Mouse (Mus musculus) adrenal gland, postnatal 4 days (tissue): ENCODE results near the gene Eya2. TPM values are rescaled to one million over a fixed set of nuclear protein-coding genes. Genes with fewer than 3 reads are reported as not detected.

Source experiments
- DNase-seq, 2 experiments: peaks; one replicate each; pipeline ENCODE4 v3.0.0; 2021 to 2022; ENCODE audit warnings: low spot score in 2 of 2, mixed read lengths in 2 of 2
- total RNA-seq, 2 experiments: library from RNA; stranded (reverse); gene quantifications; 2 replicates each; pipeline ENCODE4 v1.2.3; 2021

The Eya2 gene
- total RNA-seq, 2 experiments from 2014 or later, result 4.2 to 6.1 TPM

GRCm38 (mm10) chr2:165593763-165594162, 1.1 kb upstream of the Eya2 start:
- DNase-seq, result no peak

DNA sequence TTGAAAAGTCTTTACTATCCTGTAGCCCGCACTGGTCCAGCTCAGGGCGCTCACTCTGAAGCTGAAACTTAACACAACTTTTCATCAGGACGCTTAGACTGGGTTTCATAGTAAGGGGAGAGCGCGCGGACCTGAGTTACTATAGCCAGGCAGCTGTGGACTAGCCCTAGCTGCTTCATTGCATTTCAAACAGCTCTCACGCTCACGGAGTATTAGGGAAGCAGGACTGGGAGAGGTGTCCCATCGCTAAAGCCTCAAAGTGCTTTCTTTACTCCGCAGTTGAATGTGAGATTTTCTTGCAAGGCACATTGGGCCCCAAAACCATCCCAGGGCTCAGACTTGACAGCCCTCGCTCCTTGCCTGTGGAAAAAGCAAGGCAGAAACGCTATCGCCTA, 841 bp downstream of the Eya2 start:
- DNase-seq, result no peak

GRCm38 (mm10) chr2:165596141-165596540, 1.3 kb downstream of the Eya2 start:
- no peak for DNase-seq

- DNase-seq, result no peak
Measured at GRCm38 (mm10) chr2:165597536-165597935, 2.7 kb downstream of the Eya2 start.

DNA sequence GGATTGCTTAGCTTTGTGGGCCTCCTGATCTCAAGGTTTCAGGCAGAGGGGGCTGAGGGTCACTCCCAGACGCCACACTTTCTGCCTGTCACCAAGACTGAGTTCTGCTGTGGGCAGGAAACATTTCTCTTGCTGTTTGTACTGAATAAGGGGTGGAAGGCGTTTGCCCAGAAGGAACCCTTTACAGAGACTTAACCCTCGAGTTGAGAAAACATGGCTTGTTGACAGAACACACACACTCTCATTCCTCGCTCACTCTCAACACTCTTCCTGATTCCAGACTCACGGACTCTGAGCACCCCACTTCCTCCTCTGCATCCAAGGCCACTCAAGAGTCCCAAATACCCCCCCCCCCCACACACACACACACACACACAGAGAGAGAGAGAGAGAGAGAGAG, 3.3 kb downstream of the Eya2 start:
- no peak for DNase-seq

DNA sequence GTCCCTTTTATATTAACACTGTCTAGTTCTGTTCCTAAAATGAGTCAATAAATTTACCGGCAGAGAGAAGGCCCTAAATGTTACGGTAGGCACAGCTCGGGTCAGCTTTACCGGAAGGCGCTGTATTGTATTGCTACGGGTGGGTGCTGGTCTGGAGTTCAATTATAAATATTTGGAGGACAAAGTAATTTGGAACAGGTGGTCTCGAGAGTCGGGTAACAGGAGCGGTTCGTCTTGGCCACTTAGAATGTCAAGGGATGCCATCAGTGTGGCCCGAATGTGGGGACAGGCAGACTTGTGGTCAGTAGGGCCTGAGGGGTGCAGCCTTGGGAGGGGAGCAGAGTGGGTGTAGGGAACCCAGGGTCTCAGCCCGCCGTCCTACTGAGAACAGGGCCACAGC, 4.7 kb downstream of the Eya2 start:
- DNase-seq, result no peak

DNA sequence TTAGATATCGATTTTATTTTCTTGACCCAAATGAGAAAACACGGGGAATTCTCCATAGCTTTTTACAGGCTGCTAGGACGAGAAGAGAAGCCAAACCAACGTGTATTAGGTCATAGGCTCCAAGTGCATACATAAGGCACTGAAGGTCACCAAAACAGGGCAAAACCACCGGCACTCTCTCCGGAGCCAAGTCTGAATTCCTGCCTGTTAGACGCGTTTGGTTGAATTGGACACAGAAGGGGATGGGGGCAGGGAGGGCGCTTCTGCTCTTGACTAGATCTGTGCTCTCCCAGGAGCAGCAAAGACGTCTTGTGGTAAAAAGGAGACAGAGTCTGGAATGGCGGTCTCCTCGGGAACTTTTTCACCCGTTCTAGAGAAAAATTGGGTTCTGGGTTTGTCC, 6.1 kb downstream of the Eya2 start:
- no peak for DNase-seq

DNA sequence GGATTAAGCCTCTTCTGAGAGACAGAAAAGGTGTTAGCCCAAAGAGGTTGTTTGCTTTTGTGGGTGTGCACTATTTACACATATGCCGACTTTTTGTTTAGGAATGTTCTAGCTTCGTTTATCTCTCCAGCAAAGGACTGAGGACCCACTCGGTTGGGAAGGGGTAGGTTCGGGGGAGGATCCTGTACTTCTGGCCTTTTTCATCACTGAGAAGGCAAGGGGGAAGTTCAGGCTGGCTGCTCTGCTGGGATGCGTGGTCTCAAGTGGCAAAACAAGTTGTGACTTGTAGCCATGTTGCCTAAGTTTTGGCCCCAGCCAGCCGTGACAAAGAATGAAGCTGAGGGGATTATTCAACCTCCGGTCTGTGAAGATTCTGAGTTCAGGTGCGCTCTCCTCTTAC, 6.8 kb downstream of the Eya2 start:
- DNase-seq, result no peak

DNA sequence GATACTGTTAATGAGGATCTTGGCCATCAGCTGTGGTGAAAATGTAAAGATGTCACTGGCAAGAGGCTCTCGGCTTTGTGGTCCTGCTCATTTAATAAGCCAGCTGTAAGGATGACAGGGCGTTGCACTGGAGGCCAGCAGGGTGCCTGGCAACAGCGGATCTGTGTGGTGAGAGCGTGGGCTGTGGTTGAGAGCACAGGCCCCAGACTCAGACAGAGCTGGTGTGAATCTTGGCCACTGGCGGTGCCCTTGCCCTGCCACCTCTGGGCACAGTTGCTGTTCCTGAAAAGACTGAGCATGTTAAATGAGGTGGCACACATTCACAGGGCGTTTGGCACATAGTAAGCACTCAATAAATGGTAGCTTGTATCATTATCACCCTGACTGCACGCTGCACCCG, 8.9 kb downstream of the Eya2 start:
- no peak for DNase-seq

DNA sequence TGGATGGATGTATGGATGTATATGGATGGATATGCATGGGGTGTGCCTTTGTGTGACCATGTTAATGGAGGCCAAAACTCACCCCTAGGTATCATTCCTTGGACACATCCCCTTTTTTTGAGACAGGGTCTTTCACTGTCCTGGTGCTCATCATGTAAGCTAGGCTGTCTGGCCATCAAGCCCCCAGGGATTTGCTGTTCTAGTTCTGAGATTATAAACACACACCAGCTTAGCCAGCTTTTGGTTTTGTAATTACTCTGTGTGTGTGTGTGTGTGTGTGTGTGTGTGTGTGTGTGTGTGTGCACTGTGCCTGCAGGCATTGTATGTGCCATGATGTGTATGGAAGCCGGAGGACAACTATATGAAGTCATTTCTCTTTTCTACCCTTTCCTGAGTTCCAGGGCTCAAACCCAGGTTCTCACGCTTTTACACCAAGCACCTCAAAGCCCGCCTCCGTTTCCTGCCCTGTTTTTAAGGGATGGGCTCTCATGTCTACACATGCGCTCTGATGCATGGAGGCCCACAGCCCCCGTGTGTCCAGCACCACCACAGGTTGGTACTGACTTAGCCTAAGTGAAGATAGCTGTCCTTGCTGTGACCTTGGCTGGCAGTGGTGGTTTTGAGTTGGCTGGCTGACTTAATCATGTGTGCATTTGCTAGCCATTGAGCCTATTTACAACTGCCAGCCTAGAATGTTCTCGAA, 16.9 kb downstream of the Eya2 start:
- DNase-seq, result no peak

DNA sequence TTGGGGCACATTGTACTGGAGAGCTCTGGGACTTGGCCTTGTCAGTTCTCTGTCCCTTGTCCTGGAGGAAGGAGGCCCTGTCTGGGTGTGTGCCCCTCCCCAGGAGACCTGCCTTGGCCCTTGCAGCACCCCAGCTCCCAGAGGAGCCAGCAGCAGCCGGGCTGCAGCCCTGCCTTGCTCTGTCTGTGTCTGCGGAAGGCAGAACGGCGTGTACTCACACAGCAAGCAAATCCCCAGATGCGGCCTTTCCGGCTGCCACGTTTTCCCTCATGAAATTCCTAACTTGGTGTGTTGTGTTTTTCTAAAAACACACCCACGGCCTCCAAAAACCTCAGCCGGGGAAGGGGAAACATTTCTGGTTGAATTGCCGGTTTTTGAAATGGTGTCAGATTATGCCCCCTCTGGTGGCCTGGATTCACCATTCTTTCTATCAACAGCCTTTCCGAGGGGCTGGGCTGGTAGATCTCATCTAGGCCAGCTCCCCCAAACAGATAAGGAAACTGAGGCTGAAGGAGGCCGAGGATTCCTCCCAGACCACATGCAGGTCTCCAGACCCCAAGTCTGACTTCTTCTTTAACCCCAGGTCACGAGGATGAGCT, 19.0 kb downstream of the Eya2 start:
- DNase-seq, result no peak

- DNase-seq, result no peak
Measured at GRCm38 (mm10) chr2:165621488-165621887, 26.7 kb downstream of the Eya2 start.

- no peak for DNase-seq
Measured at GRCm38 (mm10) chr2:165622596-165622995, 27.8 kb downstream of the Eya2 start.

GRCm38 (mm10) chr2:165626826-165627225, 32.0 kb downstream of the Eya2 start:
- DNase-seq, result no peak

DNA sequence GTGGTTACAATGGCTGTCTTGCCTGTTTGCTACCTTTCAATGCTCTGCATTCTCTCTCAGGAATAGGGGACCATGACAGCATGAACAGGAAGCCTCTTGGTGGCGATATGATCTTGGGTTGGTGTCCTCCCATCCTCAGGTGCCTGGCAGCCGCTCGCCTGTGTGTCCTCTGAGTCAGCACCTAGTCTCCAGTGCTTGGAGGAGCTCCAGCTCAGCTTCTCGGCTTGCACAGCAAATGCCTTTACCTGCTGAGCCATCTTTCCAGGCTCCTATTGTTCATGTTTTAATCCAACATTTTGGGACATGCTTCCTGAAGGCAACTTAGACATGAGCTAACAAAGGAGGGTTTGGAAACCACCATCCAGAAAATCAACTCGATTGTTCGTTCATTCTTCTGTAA, 33.1 kb downstream of the Eya2 start:
- DNase-seq, result no peak

- no peak for DNase-seq
Measured at GRCm38 (mm10) chr2:165629900-165630299, 35.1 kb downstream of the Eya2 start.

- no peak for DNase-seq
Measured at GRCm38 (mm10) chr2:165633011-165633785, 38.4 kb downstream of the Eya2 start.

DNA sequence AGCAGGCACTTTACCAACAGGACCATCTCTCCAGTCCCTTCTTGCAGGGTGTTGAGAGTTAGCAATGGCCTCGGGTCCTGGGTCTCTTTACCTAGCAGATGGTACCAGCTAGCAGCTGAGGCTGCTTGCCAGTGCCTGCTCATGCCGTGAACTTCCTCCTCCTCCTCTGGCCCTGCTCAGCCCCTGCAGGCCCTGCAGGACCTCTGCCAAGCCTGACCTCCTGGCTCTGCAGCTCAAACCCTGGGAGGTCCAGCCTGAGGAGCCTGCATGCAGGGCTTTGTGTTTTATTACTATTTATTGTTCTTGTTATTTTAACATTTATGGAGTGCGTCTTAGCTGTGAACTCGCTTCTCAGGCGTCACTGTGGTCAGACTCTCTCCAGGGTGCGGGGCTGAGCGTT, 39.6 kb downstream of the Eya2 start:
- no peak for DNase-seq

DNA sequence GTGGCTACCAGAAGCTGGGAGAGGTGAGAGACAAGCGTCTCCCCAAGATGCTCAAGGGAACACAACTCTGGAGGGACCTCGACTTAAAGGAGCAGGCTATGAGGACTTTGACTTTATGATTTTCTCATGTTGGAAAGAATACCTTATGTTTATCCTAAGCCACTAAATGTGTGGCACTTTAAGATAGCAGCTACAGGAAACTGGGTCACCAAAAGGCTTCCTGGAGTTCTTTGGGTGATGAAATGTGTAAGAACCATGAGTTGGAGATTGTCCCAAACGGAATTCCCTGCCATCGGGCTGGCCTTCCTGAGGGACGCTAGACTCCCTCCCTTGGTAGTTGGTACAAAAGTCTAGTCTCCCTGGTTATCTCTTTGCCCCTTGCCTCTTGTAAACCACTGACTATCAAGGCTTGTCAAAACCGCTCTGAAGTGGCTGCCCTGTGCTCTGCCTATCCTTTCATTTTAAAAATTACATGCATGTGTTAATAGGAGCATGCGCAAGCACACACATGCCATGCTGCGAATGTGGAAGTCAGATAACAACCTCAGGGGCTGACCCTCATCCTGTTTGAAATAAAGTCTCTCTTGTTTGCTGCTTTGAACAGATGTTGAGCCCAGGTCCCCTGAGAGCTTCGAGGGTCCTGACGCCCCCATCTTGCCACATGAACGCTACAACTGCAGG, 44.4 kb downstream of the Eya2 start:
- DNase-seq, result no peak

DNA sequence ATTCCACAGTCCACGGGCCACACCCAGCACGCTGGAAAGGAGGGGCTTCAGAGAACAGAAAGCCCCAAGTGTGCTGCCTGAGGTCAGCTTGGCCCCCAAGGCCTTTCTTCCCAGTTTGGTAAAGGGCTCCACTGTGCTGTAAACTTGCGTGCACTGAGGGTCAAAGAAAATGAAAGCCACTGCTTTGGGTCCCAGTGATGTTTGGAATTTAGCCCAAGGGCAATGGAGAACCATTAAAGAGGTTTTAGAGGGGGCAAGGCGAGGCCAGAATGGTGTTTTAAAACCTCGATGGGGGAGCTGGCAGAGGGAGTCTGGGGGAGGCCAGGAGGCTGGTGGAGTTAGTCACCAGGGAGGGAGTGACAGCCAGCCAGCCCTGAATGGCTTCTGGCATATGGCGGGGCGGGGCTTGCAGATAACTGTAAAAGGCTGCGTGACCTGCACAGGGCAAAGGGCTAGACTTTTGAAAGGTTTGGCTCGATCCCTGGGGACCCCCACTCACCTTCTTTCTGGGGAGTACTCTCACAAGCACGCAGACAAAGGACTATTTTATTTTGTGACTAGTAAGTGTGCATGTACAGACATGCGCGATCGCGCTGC, 47.2 kb downstream of the Eya2 start:
- DNase-seq, result no peak

GRCm38 (mm10) chr2:165643596-165643995, 48.8 kb downstream of the Eya2 start:
- no peak for DNase-seq

GRCm38 (mm10) chr2:165644057-165644456, 49.2 kb downstream of the Eya2 start:
- no peak for DNase-seq
